Mouse (Mus musculus): ENCODE data around the gene Odf3l1. TPM values are rescaled to one million over a fixed set of nuclear protein-coding genes. Genes with fewer than 3 reads are reported as not detected.

Gene Odf3l1
- polyA plus RNA-seq, 1 experiment from 2014 or later, result not detected

- no peak for DNase-seq
- no peak for TF ChIP-seq CTCF (IDR thresholded peaks at IDR 0.05; ENCODE audit: low read depth)
- no peak for TF ChIP-seq EP300 (IDR thresholded peaks at IDR 0.05; ENCODE audit: low read depth)
- no peaks in the 10 kb centered on the region for H3K4me1 ChIP-seq (ENCODE audit: insufficient read depth)
- no peaks in the 10 kb centered on the region for H3K27me3 ChIP-seq (ENCODE audit: insufficient read depth, low read length)
- WGBS (ENCODE audit: insufficient replicate concordance), result 68% methylated on average over 9 of the region's 9 CpGs
- no peak for ATAC-seq
- H3K27ac ChIP-seq (ENCODE audit: low read depth), result no peak overlapping the region
- H3K4me2 ChIP-seq (ENCODE audit: low read depth, low read length), result no peak overlapping the region
- no peaks in the 10 kb centered on the region for H3K36me3 ChIP-seq (replicated peaks; ENCODE audit: insufficient read depth, low read length)
- no peak overlapping the region for H3K4me3 ChIP-seq (ENCODE audit: low read depth, low read length)
- no peaks in the 10 kb centered on the region for H3K9me3 ChIP-seq (ENCODE audit: low read length)
- no peak overlapping the region for H3K9ac ChIP-seq (replicated peaks)
These were observed 12.3 kb upstream of the Odf3l1 start for GRCm38 (mm10) chr9:56876784-56877183.

GRCm38 (mm10) chr9:56873097-56873496 is 8.6 kb upstream of the Odf3l1 start:
- Histone ChIP-seq H3K9ac (replicated peaks) (no peak overlapping the region), H3K4me3 (ENCODE audit: low read depth, low read length) (no peak overlapping the region), H3K4me1 (ENCODE audit: insufficient read depth) (no peaks in the 10 kb centered on the region), H3K27ac (ENCODE audit: low read depth) (no peak overlapping the region), H3K27me3 (ENCODE audit: insufficient read depth, low read length) (no peaks in the 10 kb centered on the region), H3K4me2 (ENCODE audit: low read depth, low read length) (no peak overlapping the region), H3K9me3 (ENCODE audit: low read length) (no peaks in the 10 kb centered on the region), H3K36me3 (replicated peaks; ENCODE audit: insufficient read depth, low read length) (no peaks in the 10 kb centered on the region)
- DNase-seq, result no peak
- 67% methylated on average over 1 of the region's 1 CpGs for WGBS (ENCODE audit: insufficient replicate concordance)
- TF ChIP-seq CTCF (IDR thresholded peaks at IDR 0.05; ENCODE audit: low read depth) (no peak), EP300 (IDR thresholded peaks at IDR 0.05; ENCODE audit: low read depth) (no peak)
- ATAC-seq, result no peak

DNA sequence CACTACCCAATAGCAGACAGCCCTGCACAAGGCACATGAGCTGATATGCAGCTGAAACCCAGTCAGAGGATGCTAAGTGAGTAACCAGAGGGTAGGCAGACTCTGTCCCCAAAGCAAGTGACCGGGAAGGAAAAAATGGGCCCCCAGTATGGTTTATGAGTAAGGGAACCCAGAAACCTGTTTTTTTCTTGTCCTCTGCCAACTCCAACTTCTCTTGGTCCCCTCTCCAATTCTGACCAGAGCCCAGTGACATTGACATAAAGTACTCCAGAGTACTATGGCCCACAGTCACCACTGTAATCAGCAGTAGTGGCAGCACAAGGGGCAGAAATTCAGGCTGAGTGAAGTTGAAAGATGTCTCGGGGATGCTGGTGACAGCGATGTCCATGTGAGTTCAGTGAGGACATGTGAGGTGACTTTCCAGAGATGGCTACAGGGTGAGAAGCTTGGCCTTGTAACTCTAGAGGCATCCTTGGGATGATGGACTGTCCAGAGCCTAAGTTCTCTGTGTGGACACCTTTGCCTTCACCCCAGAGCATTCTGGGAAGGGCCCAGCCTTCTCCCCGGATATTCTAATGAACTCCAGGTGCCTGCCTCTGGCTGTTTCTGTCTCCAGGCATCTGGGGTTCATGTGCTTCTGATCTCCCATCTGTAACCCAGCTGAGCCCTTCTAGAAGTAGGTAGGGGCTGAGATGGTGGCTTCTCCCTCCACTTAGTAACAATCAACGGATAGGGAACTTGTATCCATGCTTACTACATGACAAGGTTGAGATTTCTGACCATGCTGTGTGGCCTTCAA is 7.8 kb upstream of the Odf3l1 start:
- no peaks in the 10 kb centered on the region for H3K4me1 ChIP-seq (ENCODE audit: insufficient read depth)
- 68% methylated on average over 5 of the region's 5 CpGs for WGBS (ENCODE audit: insufficient replicate concordance)
- no peaks in the 10 kb centered on the region for H3K36me3 ChIP-seq (replicated peaks; ENCODE audit: insufficient read depth, low read length)
- H3K27ac ChIP-seq (ENCODE audit: low read depth), result no peak overlapping the region
- no peaks in the 10 kb centered on the region for H3K27me3 ChIP-seq (ENCODE audit: insufficient read depth, low read length)
- TF ChIP-seq EP300 (IDR thresholded peaks at IDR 0.05; ENCODE audit: low read depth) (no peak), CTCF (IDR thresholded peaks at IDR 0.05; ENCODE audit: low read depth) (no peak)
- no peak overlapping the region for H3K9ac ChIP-seq (replicated peaks)
- H3K9me3 ChIP-seq (ENCODE audit: low read length), result no peaks in the 10 kb centered on the region
- no peak overlapping the region for H3K4me2 ChIP-seq (ENCODE audit: low read depth, low read length)
- no peak overlapping the region for H3K4me3 ChIP-seq (ENCODE audit: low read depth, low read length)
- no peak for ATAC-seq
- DNase-seq, result no peak

GRCm38 (mm10) chr9:56871191-56871590 is 6.7 kb upstream of the Odf3l1 start:
- Histone ChIP-seq H3K27ac (ENCODE audit: low read depth) (no peak overlapping the region), H3K27me3 (ENCODE audit: insufficient read depth, low read length) (no peaks in the 10 kb centered on the region), H3K4me2 (ENCODE audit: low read depth, low read length) (no peak overlapping the region), H3K4me1 (ENCODE audit: insufficient read depth) (no peaks in the 10 kb centered on the region), H3K9me3 (ENCODE audit: low read length) (no peaks in the 10 kb centered on the region), H3K4me3 (ENCODE audit: low read depth, low read length) (no peak overlapping the region), H3K36me3 (replicated peaks; ENCODE audit: insufficient read depth, low read length) (no peaks in the 10 kb centered on the region), H3K9ac (replicated peaks) (no peak overlapping the region)
- DNase-seq, result no peak
- TF ChIP-seq EP300 (IDR thresholded peaks at IDR 0.05; ENCODE audit: low read depth), result no peak
- TF ChIP-seq CTCF (IDR thresholded peaks at IDR 0.05; ENCODE audit: low read depth), result no peak
- no peak for ATAC-seq
- WGBS (ENCODE audit: insufficient replicate concordance), result 33% methylated on average over 5 of the region's 5 CpGs

DNA sequence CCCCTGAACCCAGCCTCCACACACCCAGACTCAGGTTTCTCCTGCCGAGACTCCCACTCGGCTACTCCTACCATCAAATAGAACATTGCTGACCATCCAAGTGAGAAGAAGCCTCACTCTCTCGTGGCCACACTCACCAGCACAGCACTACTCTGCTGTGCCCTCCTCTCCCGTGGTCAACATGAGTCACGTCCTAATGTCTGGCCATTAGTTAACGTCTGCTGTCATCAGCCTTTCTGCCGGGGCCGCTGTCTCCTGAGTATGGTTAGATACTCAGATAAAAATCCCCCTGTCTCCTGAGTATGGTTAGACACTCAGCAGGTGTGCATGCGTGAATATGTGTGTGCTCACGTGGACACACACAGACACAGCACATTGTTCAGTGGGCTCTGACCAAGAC is 6.3 kb upstream of the Odf3l1 start:
- no peak for DNase-seq
- TF ChIP-seq EP300 (IDR thresholded peaks at IDR 0.05; ENCODE audit: low read depth), result no peak
- no peak for TF ChIP-seq CTCF (IDR thresholded peaks at IDR 0.05; ENCODE audit: low read depth)

DNA sequence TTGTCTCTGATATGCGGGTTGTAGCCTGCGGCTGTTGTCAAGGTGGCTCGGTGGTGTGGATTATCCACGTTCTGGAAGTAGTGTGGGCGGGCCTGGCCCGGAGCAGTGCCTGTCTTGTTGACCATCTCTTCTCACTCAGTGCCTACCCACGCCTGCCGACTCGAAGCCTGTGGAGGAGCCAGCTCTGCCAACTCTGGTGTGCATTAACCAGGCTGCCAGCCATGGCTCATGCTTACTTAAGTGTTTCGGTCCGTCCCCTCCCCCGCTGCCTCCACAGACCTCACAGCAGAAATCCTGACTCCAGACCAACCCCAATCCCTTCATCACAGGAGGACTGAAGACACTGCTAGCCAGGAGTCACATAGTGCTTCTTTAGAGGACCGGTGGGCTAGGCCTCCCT is 5.1 kb upstream of the Odf3l1 start:
- 76% methylated on average over 13 of the region's 13 CpGs for WGBS (ENCODE audit: insufficient replicate concordance)
- TF ChIP-seq EP300 (IDR thresholded peaks at IDR 0.05; ENCODE audit: low read depth), result no peak
- TF ChIP-seq CTCF (IDR thresholded peaks at IDR 0.05; ENCODE audit: low read depth), result no peak
- H3K4me3 ChIP-seq (ENCODE audit: low read depth, low read length), result no peak overlapping the region
- H3K9ac ChIP-seq (replicated peaks), result no peak overlapping the region
- H3K27me3 ChIP-seq (ENCODE audit: insufficient read depth, low read length), result peaks cover 11% of the 10 kb centered on the region; the same call in 1 of the 2 replicates
- H3K36me3 ChIP-seq (replicated peaks; ENCODE audit: insufficient read depth, low read length), result no peaks in the 10 kb centered on the region
- no peak for DNase-seq
- H3K4me1 ChIP-seq (ENCODE audit: insufficient read depth), result no peaks in the 10 kb centered on the region
- H3K9me3 ChIP-seq (ENCODE audit: low read length), result no peaks in the 10 kb centered on the region
- ATAC-seq, result no peak
- H3K4me2 ChIP-seq (ENCODE audit: low read depth, low read length), result no peak overlapping the region
- no peak overlapping the region for H3K27ac ChIP-seq (ENCODE audit: low read depth)

More for the DNA sequence above, 6.3 kb upstream of the Odf3l1 start:
- 50% methylated on average over 10 of the region's 10 CpGs for WGBS (ENCODE audit: insufficient replicate concordance)
- no peaks in the 10 kb centered on the region for H3K4me1 ChIP-seq (ENCODE audit: insufficient read depth)
- H3K36me3 ChIP-seq (replicated peaks; ENCODE audit: insufficient read depth, low read length), result no peaks in the 10 kb centered on the region
- no peak overlapping the region for H3K4me3 ChIP-seq (ENCODE audit: low read depth, low read length)
- ATAC-seq, result no peak
- H3K9ac ChIP-seq (replicated peaks), result no peak overlapping the region
- no peak overlapping the region for H3K27ac ChIP-seq (ENCODE audit: low read depth)
- no peak overlapping the region for H3K4me2 ChIP-seq (ENCODE audit: low read depth, low read length)
- no peaks in the 10 kb centered on the region for H3K9me3 ChIP-seq (ENCODE audit: low read length)
- peaks cover 3% of the 10 kb centered on the region; the same call in 1 of the 2 replicates for H3K27me3 ChIP-seq (ENCODE audit: insufficient read depth, low read length)
